Mouse (Mus musculus) c-Kit-positive CD71-positive TER-119-positive erythroid progenitor cells, embryonic 14.5 days (primary cell): ENCODE results near the gene Gmds.
A peak's percentile ranks its signal among the peaks of the same experiment; 100 is the strongest.

ENCODE experiments used
- DNase-seq: peaks from one replicate; pipeline ENCODE4 v3.0.0-alpha.2; 2013; ENCODE audit warnings: low spot score

Gmds gene

GRCm38 (mm10) chr13:32267184-32267775 lies 71.3 kb downstream of the Gmds start:
- DNase-seq = no peak

- no peak for DNase-seq
These were observed 71.8 kb downstream of the Gmds start for GRCm38 (mm10) chr13:32266721-32267120.

- DNase-seq = no peak
These were observed 82.4 kb downstream of the Gmds start for GRCm38 (mm10) chr13:32256121-32256520.

GRCm38 (mm10) chr13:32252276-32252675 lies 86.3 kb downstream of the Gmds start:
- no peak for DNase-seq

- no peak for DNase-seq
These were observed 96.3 kb downstream of the Gmds start for GRCm38 (mm10) chr13:32242200-32242599.

GRCm38 (mm10) chr13:32236269-32236678 lies 102.3 kb downstream of the Gmds start:
- DNase-seq = no peak

GRCm38 (mm10) chr13:32235046-32235445 lies 103.5 kb downstream of the Gmds start:
- DNase-seq = peak; percentile 28

GRCm38 (mm10) chr13:32234019-32234418 lies 104.5 kb downstream of the Gmds start:
- DNase-seq = peak; percentile 79

- DNase-seq = no peak
These were observed 106.1 kb downstream of the Gmds start for GRCm38 (mm10) chr13:32232391-32232790.

GRCm38 (mm10) chr13:32231956-32232355 lies 106.6 kb downstream of the Gmds start:
- DNase-seq = no peak

- DNase-seq = no peak
These were observed 110.5 kb downstream of the Gmds start for GRCm38 (mm10) chr13:32227874-32228562.

- DNase-seq = no peak
These were observed 120.9 kb downstream of the Gmds start for GRCm38 (mm10) chr13:32217647-32218046.

- DNase-seq = peak; percentile 10
These were observed 124.7 kb downstream of the Gmds start for GRCm38 (mm10) chr13:32213702-32214452.

- DNase-seq = no peak
These were observed 126.4 kb downstream of the Gmds start for GRCm38 (mm10) chr13:32212125-32212524.

GRCm38 (mm10) chr13:32207172-32207908 lies 131.2 kb downstream of the Gmds start:
- no peak for DNase-seq

- DNase-seq = no peak
These were observed 158.6 kb downstream of the Gmds start for GRCm38 (mm10) chr13:32179906-32180305.

GRCm38 (mm10) chr13:32178682-32179081 lies 159.9 kb downstream of the Gmds start:
- no peak for DNase-seq

- no peak for DNase-seq
These were observed 160.6 kb downstream of the Gmds start for GRCm38 (mm10) chr13:32177852-32178453.

- DNase-seq = no peak
These were observed 163.5 kb downstream of the Gmds start for GRCm38 (mm10) chr13:32175028-32175427.

GRCm38 (mm10) chr13:32169173-32169572 lies 169.4 kb downstream of the Gmds start:
- no peak for DNase-seq

- no peak for DNase-seq
These were observed 170.7 kb downstream of the Gmds start for GRCm38 (mm10) chr13:32167806-32168205.

- DNase-seq = no peak
These were observed 173.0 kb downstream of the Gmds start for GRCm38 (mm10) chr13:32165581-32165980.
